Mouse (Mus musculus) ES-Bruce4 (cell line): ENCODE data around the gene Strada.

Source experiments
- CTCF ChIP-seq: IDR thresholded peaks from one replicate; pipeline ENCODE4 v1.8.1; 2011; ENCODE audit warnings: low read depth, low read length
- EP300 ChIP-seq: IDR thresholded peaks from 2 replicates; pipeline ENCODE4 v1.6.1; 2011; ENCODE audit warnings: low read depth, low read length; ENCODE audit not compliant: insufficient read depth
- POLR2A ChIP-seq: IDR thresholded peaks from one replicate; pipeline ENCODE4 v1.8.1; 2011; ENCODE audit warnings: low read length; ENCODE audit not compliant: insufficient read depth

DNA sequence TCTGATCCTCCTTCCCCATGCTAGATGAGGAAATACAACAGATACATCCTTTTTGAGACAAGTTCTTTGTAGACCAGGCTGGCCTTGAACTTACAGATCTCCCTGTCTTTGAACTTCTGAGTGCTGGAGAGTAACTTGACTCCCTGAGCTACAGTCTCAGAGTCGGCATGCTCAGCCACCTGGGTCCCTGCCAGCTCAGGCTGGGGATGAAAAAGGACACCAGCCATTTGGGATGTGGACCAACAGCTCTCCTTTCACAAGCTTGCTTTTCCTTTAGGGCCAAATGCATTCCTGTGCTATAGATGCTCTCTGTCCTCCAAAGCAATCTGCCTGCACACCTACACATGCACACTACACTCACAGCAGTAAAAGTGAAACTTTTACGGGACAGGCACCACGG, 26.9 kb downstream of the Strada start:
- TF ChIP-seq EP300 (no peak), CTCF (no peak), POLR2A (no peak)
